Mouse (Mus musculus): ENCODE measurements around the gene Ninl.
A peak's percentile ranks its signal among the peaks of the same experiment; 100 is the strongest.

Ninl gene

DNA sequence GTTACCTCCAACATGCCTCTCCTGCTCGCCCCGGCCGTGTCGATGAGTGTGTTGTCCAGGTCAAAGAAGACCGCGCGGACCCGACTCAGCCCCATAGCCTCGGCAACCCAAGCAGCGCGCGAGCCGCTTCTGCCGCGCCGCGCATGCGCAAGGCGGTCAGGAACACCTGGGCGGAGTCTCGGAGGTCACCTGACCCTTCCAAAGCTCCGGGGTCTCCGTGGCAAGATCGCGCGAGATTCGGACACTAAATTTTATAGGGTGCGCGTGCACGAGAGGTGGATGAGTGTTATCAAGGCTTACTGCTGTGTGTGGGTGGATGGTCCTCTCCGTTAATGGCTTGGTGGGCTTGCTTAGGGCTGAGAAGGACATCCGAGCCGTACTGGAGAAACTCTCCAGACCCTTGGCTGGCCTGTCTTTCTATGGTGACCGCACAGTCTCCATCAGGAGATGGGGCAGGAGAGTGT, at the start of gene Ninl, which contains the start of gene Nanp:
TSS of gene Ninl (minus strand) at position 151 of the 464 bp plus-strand sequence.
TSS of gene Nanp (minus strand) at position 167 of the 464 bp plus-strand sequence.
- DNase-seq (ENCODE audit: low read depth, low spot score) = peak; percentile 96

DNA sequence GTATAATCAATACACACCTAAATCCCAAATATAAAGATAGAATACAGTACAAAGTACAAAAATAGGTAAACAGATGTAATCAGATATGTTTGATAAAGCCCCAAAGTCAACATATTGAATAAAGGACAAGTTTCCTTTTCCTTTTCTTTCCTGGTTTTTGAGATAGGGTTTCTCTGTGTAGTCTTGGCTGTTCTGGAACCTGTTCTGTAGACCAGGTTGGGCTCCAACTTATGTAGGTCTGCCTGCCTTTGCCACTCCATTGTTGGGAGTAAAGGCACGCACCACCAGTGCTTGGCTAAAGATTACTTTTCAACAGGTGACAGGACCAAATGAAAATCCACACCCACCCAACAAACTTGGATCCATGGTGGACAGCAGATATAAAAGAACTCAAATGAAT, 17.5 kb upstream of the Ninl start:
- no peak for DNase-seq (ENCODE audit: low read depth, low spot score)

DNA sequence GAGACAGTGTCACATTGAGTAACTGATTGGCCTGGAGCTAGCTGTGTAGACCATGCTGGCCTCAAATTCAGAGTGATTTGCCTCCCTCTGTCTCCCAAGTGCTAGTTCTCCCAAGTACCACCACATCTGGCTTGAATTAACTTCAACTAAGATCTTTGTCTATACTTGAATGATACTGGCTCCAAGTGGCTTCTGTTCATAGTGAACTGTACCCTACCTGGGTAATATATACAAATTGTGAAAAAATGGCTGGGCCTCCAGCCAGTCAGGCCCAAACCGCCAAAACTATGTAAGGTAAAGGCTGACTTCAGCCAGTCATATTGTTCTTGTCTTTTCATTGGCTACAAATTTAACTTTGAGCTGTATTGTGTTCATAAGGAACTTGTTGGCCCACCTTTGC, 1.2 kb upstream of the Ninl start:
- no peak for DNase-seq (ENCODE audit: low read depth, low spot score)

DNA sequence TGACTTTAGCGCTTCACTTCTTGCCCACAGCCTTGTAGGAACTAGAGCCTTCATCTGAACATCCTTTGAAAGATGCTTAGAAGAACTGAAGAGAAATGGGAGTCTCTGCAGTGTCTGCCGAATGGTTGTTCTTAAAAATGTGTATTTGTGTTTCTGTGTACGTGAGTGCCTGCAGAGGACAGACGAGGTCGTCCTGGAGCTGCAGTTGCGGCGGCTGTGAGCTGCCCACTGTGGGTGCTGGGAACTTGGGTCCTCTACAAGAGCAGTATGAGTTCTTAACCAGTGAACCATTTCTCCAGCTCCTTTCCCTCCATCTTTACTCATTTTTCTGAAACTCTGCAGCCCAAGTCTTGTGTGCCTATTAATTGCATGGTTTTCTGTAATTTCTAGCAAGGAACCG, 544 bp upstream of the Ninl start:
- DNase-seq (ENCODE audit: low read depth, low spot score) = no peak

DNA sequence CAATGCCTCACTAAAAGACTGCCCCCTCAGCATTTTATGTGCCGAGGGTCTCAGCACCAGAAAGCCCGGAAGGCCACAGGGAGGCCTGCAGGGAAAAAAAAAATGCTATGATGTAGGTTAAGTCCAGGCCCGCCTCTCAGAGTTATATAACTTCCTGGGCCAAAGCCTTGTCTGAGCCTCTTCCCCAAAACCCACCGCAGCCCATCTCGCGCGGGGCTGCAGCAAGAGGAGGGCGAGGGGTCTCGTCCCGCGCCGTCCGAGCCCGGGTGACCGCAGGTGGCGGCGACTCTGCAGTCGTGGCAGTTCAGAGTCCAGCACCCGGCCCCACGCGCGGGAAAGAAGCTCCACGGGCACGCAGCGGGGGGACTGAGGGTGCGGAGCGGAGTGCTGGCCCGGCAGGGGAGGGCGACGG, 365 bp downstream of the Ninl start:
- peak; percentile 35 for DNase-seq (ENCODE audit: low read depth, low spot score)

DNA sequence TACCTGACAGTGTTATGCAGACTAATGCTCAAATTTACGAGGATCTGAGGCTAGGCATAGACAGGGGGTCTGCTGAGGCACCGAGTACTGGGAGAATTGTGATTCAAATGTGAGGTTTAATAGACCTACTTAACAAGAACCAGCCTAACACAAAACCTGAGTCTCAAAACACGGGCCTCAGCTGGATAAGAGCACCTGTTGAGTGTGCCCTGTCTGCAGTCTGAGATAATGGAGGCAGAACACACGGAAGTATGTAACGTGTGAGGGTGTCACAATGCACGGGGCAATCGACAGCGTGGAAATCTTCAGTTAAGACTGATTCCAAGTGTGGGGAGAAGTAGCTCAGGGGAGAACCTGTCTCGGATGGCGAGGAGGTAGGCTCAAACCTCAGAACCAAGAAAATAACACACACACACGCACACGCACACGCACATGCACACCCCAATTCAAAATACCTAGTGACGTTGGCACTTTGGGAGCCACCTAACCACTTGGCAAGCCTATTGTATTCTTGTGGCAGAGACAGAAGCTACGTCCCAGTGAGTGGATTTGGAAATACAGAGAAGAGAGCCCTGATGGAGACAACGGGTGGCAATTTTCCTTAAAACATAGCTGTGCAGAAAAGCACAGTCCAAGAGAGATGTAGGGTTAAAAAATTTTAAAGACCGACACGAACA, 1.2 kb downstream of the Ninl start:
- peak; percentile 63 for DNase-seq (ENCODE audit: low read depth, low spot score)

DNA sequence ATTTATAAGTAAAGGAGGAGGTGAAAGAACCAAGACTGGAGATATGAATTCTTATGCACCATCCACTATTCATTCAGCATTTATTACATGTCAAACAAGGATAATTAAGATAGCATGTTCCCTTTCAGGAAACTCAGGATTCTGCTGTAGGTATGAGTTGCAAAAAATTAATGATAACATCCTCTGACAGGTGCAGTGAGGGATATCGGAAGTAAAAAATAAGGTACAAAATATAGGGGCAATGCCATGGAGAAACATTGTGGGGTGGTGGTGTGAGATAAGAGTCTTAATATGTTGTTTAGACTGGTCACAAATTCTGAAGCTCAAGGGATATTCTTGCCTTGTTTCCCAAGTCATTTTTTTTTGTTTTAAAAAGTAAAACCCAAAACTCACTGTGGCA, 1.9 kb downstream of the Ninl start:
- DNase-seq (ENCODE audit: low read depth, low spot score) = no peak

DNA sequence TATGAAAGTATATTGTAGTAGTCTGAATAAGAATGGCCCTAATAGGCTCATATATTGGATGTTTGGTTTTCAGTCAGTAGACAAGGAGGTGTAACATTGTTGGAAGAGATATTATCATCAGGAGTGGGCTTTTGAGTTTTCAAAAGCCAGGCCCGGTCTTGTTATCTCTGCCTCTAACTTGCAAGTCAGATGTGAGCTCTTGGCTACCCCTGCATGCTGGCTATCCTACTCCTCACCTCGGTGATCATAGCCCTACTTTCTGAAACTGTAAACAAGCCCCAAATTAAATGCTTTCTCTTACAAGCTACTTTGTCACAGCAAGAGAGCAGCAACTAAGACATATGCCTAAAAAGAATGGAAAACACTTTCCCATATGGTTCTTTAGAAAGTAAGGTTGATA, 2.5 kb downstream of the Ninl start:
- DNase-seq (ENCODE audit: low read depth, low spot score) = no peak

DNA sequence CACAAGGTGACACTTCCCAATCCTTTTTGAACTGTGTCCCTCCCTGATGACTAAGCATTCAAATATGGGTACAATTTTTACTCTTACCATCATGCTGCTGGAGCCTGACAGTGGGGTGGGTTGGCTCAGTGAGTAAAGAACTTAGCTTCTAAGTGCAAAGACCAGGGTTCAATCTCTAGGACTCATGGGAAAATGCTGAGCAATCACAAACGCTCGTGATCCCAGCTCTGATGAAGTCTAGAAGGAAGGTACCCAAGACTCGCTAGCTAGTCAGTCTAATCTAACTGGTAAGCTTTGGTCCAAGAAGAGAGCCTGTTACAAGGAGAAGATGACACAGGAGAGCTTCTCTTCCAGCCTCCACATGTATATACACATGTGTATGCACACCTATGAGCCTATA, 4.7 kb downstream of the Ninl start:
- peak; percentile 4 for DNase-seq (ENCODE audit: low read depth, low spot score)

DNA sequence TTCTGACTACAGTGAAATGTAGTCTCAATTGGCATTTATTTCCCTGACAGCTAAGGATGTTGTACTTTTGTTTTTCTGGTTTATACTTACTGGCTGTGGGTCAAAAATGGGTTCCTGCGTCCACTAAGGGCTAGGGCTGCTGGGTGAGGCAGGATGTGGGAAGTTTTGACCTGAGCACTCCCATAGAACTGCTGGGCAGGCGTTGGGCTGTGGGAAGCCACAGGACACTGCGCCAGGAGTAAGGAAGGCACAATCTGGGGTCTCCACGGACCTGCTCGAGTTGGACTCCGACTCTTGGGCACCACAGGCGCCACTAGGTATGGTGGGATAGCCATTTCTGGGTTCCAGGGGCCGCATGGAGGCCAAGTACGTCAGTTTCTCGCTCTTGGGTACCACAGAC, 18.0 kb downstream of the Ninl start:
- no peak for DNase-seq (ENCODE audit: low read depth, low spot score)

DNA sequence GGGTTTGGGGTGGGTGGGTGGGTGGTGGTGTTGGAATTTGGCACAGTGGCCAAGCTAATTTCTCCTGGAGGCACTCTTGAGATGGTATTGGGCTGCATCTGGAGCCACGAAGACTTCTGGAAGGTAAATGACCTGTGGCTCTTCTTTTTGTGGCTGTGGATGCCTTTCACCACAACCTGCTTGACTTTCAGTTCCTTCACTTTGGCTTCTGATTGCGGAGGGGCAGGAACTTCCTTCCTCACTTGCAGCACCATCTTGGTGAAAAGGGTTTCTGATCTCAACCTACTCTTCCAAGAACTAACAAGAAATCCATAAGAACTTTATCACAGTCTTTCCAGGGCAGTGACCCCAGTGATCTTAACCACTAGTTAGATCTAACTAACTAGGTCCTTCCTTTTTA, 23.9 kb downstream of the Ninl start:
- no peak for DNase-seq (ENCODE audit: low read depth, low spot score)

DNA sequence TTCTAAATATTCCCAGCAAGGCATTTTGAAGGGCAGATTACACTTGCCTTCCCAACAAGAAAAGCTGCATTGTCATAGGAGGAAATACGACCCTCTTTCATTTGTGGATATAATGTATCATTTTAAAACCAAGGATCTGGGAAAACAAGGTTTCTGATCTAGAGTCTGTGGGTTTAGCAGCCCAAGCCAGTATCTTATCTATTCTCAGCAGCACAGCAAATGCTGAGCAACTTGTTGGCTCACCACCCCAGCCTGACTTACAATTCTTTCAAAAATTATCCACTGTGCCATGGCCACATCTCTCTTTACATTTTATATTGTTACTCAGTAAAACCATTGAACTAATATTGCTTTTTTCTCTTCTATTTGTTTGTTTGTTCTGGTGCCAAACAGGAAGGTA, 27.9 kb downstream of the Ninl start:
- DNase-seq (ENCODE audit: low read depth, low spot score) = no peak

DNA sequence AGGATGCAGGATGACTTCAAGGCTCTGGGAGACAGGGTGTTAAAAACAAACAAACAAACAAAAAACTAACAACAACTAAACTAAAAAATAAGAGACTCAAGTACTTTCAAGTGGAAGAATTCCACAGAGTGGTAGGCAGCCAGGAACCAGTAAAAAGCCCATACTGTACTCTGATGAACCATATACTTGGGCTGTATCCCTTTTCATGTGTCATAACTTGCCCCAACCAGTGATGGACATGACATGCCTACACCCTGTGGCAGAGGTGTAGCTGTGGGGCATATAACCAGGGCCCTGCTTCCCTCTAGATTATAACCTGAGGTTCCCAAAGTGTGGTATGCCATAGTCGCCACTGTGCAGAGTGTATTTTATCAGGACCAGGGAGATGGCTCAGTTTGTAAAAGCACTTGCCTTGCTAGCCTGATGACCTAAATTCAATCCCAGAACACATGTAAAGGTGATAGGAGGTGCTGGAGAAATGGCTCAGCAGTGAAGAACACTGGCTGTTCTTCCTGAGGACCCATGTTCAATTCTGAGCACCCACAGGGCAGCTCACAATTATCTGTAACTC, 29.6 kb downstream of the Ninl start:
- no peak for DNase-seq (ENCODE audit: low read depth, low spot score)

DNA sequence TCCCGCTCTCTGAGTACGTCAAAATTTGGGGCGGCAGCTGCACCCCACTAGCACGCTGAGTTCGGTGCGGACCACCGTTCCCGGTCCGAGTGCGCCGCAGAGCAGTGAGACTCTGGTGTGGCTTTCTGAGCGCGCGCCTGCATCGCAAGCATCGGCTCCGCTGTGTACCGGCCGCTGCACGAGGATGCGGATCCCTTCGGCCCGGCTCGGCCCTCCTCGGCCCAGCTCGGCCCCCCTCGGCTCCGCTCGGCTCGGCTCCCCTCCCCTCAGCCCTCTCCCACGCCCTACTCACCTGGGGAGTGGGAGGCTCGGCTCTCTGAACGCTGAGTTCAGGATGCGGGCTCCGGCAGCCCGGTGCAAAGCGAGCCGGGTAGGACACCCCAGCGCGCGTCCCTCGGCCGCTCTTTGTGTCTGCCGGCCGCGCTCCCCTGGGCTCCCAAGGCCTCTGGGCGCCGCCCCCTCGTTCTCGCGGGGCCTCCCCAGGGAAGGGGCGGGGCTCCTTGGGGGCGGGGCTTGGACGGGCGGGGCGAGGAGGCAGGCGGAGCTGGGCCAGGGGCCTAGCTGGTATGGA, 30.2 kb downstream of the Ninl start:
- DNase-seq (ENCODE audit: low read depth, low spot score) = peak; percentile 87

DNA sequence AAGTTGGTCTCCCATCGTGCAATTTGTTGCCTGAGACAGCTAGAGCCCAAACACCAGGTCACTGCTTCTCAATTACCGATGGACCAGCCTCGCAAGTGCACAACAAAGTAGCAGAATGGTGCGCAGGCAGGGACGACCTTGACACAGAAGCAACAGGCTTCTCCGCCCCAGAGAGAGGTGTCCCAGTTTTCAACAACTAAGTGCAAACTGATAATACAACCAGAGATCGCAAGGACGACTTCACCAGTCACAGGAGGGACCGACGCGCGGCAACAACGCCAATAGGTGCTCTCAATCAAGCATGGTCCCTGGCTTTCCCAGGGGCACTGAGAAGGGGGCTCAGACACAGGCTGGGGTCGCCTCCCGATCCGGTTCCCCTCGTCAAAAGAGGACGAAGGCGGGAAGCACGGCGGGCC, 30.7 kb downstream of the Ninl start:
- DNase-seq (ENCODE audit: low read depth, low spot score) = peak; percentile 58

DNA sequence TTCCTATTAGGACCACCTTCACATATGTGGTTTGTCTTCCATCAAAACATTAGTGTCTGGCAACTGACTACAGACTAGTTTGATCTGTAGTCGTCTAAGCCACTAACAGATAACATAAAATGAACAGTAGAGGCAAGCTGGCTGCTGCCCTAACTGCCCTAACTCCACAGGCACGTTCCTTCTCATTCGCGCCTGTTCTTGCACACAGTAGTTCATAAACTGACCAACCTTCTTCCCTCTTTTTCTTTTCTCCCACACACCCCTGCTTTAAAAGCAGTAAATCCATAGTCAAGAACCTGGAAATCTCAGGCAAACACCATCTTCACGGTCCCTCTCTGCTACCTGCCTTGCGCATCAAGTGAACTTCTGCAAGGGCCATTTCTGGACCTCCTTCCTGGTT, 31.2 kb downstream of the Ninl start:
- no peak for DNase-seq (ENCODE audit: low read depth, low spot score)

DNA sequence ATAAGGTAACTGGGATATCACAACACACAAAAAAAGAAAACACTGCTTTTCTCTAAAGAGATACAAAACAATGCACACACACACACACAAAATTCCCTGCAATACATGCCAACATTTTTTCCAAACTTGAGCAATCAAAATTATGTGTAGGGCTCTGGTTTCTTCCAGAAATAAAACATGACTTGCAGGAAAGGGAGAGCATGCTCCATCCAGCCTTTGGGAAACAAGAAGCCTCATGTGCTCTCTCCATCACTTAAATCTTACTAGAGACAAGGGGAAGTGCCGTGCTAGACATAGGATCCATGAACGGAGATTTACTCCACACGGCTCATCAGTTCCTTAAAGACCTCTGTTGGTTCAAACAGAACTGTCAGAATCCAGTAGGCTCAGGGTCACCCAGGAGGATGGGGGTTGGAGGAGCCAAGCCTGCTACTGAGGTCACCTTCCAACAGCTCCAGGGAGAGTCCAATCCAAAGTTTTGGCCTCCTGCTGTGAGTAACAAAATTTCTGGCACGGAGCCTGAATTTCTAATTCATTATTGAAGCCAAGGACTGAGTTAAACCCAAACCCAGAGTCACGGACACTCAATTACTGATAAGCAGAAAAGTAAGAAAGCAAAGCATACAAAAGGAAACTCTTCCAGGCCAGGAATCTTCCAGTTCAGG, 32.8 kb downstream of the Ninl start:
- DNase-seq (ENCODE audit: low read depth, low spot score) = no peak

DNA sequence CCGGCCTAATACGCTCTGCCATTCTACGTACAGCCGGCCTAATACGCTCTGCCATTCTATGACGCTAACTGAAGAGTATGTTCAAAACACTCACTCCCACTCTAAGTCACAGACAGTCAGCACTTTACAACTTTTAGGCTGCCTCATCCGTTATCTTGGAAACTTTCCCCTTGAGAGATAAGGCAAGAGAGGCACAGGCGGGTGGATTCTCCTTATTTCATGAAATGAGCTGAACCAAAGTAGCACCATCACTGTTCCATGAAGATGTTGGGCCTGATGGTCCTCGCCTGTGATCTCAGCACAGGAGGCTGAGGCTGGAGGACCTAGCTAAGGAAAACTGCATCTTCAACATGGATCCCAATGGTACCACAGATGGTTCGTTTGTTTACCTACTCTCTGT, 34.8 kb downstream of the Ninl start:
- no peak for DNase-seq (ENCODE audit: low read depth, low spot score)

DNA sequence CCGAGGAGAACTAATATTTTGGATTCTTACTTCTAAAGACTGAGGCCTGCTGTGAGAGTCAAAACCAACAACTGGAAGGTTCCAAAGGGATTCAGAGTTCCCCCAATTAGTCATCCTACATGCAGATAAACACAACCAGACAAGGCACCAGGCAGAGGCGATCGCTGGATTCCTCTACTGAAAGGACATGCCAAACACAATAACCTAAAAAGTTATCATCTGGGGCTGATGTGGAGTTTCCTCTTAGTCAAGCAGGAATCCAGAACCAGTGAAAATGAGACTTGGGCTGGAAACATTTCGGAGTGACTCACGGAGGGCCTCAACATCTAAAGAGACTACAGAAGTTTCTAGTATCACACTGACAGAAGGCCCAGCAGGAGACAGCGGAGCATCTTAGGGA, 35.4 kb downstream of the Ninl start:
- no peak for DNase-seq (ENCODE audit: low read depth, low spot score)

DNA sequence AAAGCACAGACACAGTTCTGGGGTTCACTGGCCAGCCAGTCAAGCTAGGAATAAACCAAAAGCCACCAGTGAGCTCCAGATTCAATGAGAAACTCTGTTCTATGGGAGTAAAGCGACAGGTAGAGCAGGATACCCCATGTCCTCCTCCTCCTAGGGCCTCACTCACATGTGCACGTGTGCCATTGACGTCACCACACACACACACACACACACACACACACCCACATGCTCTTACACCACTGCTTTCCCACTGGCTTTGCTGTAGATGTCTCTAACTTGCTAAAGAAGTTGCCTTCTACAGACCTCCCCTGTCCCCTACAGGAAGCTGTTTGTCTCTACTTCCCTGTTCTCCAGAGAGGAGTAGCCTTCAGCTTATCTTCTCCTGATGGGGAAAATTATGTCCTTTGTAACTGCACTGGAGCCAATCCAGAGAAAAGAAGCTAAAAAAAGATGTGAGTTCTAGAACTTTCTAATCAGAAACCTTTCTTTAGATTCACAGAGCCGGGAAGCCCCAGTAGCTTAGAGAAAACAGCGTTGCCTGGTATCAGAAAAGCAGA, 37.5 kb downstream of the Ninl start:
- DNase-seq (ENCODE audit: low read depth, low spot score) = no peak

DNA sequence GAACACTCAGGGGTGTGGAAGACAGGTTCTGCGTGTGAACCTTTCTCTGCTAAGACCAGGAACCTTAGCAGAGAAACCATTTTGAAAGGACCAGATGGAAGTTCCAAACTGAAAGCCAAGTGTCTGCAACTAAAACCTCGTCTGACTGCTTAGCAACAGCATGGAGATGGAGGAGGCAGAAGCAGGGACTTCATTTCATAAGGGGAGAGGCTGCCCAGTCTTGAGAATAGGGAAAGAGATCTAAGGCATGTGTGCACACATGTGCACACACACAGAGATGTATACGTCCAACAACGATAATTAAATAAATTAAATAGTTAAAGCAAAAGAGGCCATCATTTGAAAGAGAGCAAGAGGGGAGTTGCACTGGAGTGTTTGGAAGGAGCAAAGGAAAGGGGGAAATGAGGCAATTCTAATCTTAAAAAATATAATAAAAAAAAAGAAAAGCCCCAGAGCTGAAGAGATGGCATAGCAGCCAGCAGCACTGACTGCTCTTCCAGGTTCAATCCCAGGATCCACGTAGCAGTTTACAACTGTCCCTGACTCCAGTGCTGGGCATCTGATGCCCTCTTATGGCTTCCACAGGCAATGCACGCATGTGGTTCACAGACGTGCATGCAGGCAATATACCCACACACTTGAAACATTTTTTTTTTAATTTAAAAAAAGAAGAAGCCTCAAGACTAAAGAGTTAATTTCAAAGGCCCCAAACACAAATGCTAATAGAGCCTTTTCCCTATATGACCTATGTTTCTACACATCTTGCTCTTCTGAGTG, 38.6 kb downstream of the Ninl start:
- DNase-seq (ENCODE audit: low read depth, low spot score) = peak; percentile 77

DNA sequence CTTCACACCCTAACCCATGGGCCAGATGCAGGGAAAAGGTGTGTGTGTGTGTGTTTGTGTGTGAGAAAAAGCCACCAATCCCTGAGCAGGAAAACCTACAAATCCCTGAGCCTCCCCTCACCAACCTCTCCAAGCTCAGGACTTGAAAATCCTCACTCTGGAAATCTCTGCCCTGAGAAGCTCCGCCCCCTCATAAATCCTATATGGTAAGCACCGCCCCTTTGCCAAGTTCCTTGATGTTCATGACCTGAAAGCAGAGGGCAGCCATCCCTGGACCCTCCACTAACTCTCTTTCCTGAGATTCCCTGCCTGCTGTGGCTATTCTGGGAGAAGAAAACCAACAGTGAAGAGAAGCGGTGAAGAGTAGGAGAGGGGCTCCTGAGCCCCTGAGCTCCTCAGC, 40.2 kb downstream of the Ninl start:
- peak; percentile 74 for DNase-seq (ENCODE audit: low read depth, low spot score)
